Mouse (Mus musculus) bone marrow, adult 2 months (tissue): ENCODE results near the gene Sltm.

Source experiments
- CTCF ChIP-seq: fragments of 200-500 bp; IDR thresholded peaks from 2 replicates; pipeline ENCODE4 v1.5.1; 2011; ENCODE audit warnings: low read length, control low read depth; ENCODE audit not compliant: control insufficient read depth, insufficient read depth
- POLR2A ChIP-seq: fragments of 200-500 bp; IDR thresholded peaks from 2 replicates; pipeline ENCODE4 v1.6.1; 2011; ENCODE audit warnings: low read depth, mild to moderate bottlenecking, control low read depth, low read length, borderline replicate concordance; ENCODE audit not compliant: control insufficient read depth

DNA sequence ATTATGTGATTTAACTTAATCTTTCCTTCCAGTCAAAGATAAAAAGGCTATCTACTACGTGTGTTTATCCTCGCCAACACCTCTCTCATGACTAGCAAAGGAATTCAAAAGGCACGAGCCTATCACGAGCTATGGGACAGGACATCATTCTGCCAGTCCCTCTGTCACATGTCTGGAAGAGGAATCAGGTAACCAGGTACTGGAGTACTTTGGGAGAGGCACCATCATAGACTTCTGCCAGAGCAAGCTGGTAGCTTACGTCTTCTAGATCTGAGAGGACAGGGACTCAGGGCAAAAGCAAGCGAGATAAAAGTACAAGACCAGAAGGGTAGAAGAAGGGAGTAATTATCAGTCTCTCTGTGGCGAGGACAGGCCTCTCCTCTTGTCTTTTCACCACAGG is 30.9 kb upstream of the Sltm start:
- TF ChIP-seq POLR2A = no peak
- TF ChIP-seq CTCF = no peak
